Mouse (Mus musculus) testis, postnatal 10 days (tissue): ENCODE results near the gene Gfra1.

Source experiments
- DNase-seq: peaks from one replicate; pipeline ENCODE4 v3.0.0; 2021; ENCODE audit warnings: low spot score

Gfra1 gene

GRCm38 (mm10) chr19:58391796-58392195 lies 63.9 kb downstream of the Gfra1 start:
- DNase-seq = no peak

DNA sequence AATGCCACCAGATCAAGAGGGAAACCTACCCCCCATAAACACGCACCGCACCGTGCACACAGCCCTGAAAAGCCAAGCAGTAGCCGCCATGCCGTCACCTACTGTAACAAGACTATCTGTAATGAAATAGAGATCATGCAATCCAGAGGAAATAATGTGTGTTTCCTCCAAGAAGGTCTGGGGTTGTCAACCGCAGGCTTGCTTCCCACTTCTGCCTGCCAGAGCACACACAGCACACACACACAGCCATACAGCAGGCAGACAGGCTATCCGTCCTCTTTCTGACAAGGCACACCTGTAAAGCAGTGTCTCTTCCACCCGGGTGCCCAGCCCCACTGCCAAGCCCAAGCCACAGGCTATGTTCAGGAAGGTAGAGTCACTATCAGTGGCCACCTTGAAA lies 66.2 kb downstream of the Gfra1 start:
- no peak for DNase-seq

GRCm38 (mm10) chr19:58388851-58389447 lies 66.8 kb downstream of the Gfra1 start:
- no peak for DNase-seq

- DNase-seq = no peak
These were observed 72.4 kb downstream of the Gfra1 start for GRCm38 (mm10) chr19:58383273-58383672.

- no peak for DNase-seq
These were observed 73.2 kb downstream of the Gfra1 start for GRCm38 (mm10) chr19:58382535-58382934.

DNA sequence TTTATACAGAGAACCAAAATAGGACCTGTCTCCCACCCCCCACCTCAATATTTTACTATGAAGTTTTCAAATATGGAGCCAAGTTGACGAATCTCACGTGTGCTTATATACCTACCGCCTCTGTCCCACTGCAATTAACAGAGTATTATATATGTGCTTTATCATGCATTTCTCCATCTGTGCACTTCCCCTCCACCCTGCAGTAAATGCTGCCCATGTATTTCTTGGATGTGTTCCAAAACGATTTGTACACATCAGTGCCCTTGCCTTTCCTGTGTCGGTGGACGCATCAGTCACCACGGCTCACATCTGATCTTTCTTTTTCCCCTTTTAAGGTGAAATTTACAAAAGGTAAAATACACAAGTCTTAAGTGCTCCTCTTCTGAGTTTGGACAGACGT lies 77.7 kb downstream of the Gfra1 start:
- no peak for DNase-seq

- no peak for DNase-seq
These were observed 79.0 kb downstream of the Gfra1 start for GRCm38 (mm10) chr19:58376675-58377102.

- DNase-seq = no peak
These were observed 81.1 kb downstream of the Gfra1 start for GRCm38 (mm10) chr19:58374648-58375047.

DNA sequence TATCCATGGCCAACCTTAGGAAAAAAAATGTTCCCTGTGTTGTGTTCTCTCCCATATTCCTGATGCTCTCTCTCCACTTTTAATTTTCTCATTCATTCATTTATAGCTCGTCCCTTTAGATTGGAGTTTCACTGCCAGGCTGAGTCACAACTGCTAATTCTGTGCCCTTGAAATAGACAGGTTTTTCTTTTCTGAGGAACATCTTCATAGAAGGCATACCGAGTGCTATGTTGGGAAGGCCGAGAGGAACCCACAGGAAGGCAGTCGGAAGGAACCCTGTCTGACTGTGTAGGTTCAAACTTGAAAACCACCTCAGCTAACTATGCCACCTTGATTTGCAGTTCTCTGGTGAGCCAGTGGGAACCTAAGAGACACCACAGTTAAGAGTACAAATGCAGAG lies 81.6 kb downstream of the Gfra1 start:
- DNase-seq = no peak

GRCm38 (mm10) chr19:58368513-58368912 lies 87.2 kb downstream of the Gfra1 start:
- DNase-seq = no peak

- DNase-seq = no peak
These were observed 91.0 kb downstream of the Gfra1 start for GRCm38 (mm10) chr19:58364688-58365087.

DNA sequence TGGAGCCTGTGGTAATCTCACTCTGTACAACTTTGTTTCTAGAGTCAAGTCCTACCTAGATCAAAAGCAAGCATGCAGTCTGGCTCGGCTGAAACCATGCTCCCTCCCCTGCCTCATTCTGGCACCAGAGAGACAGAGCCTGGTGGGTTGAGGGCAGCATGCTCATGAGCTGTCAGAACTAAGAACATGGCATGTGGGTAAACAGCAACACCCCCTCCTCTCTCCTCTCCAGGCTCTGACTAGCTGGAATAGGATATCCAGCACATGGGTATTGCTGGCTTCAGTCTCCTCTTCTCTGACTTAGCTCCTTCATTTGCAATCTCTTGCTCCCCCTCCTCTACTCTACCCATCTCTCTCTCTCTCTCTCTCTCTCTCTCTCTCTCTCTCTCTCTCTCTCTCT lies 94.7 kb downstream of the Gfra1 start:
- no peak for DNase-seq

GRCm38 (mm10) chr19:58358063-58358462 lies 97.6 kb downstream of the Gfra1 start:
- no peak for DNase-seq

GRCm38 (mm10) chr19:58353953-58354352 lies 101.8 kb downstream of the Gfra1 start:
- no peak for DNase-seq

- no peak for DNase-seq
These were observed 102.3 kb downstream of the Gfra1 start for GRCm38 (mm10) chr19:58353260-58353870.

GRCm38 (mm10) chr19:58349890-58350408 lies 105.8 kb downstream of the Gfra1 start:
- no peak for DNase-seq

- DNase-seq = no peak
These were observed 110.6 kb downstream of the Gfra1 start for GRCm38 (mm10) chr19:58345137-58345536.

GRCm38 (mm10) chr19:58341351-58341750 lies 114.4 kb downstream of the Gfra1 start:
- no peak for DNase-seq

GRCm38 (mm10) chr19:58340221-58340620 lies 115.5 kb downstream of the Gfra1 start:
- DNase-seq = no peak

GRCm38 (mm10) chr19:58336802-58337201 lies 118.9 kb downstream of the Gfra1 start:
- no peak for DNase-seq

- no peak for DNase-seq
These were observed 119.9 kb downstream of the Gfra1 start for GRCm38 (mm10) chr19:58335585-58336530.

- no peak for DNase-seq
These were observed 126.4 kb downstream of the Gfra1 start for GRCm38 (mm10) chr19:58329305-58329704.

- no peak for DNase-seq
These were observed 127.7 kb downstream of the Gfra1 start for GRCm38 (mm10) chr19:58328014-58328413.
